Mouse (Mus musculus) brain, embryonic 14.5 days (tissue): ENCODE results near the gene Sytl1.

Experiments used
- CTCF ChIP-seq: fragments of 200-500 bp; IDR thresholded peaks from 2 replicates; pipeline ENCODE4 v1.5.1; 2012; ENCODE audit warnings: inconsistent platforms, mild to moderate bottlenecking, moderate library complexity, borderline replicate concordance; ENCODE audit not compliant: insufficient read depth, insufficient read length; ENCODE audit errors: extremely low read depth
- POLR2A ChIP-seq: fragments of 200-500 bp; IDR thresholded peaks from 2 replicates; pipeline ENCODE4 v1.6.1; 2012; ENCODE audit warnings: mild to moderate bottlenecking, inconsistent platforms, borderline replicate concordance; ENCODE audit not compliant: poor library complexity, insufficient read depth, insufficient read length, severe bottlenecking; ENCODE audit errors: extremely low read depth

DNA sequence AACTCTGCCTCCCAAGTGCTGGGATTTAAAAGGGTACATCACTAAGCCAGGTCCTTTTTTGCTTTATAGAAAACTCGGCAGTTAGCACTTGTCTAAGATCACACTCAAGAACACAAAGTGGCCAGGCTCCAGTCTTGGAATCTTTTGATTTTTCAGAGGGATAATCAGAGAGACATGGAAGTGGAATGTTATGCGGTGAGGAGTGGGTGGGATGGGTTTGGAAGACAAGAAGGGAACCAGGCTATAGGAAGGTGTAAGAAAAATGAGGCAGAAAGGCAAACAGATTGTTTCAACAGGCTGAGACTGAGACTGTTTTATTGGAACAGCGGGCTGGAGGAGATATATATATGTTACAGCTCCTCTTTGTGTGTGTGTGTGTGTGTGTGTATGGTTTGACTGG is 15.6 kb upstream of the Sytl1 start:
- TF ChIP-seq CTCF (no peak), POLR2A (no peak)
